ENCODE assay signal across 12 mouse cellular contexts in genomic region chr10:67742824-67743223, GRCm38 (mm10).
DNase-seq lines count a peak whose midpoint lies in the region; ATAC-seq lines count a peak whose summit lies in the region.
"Had no signal": no experiment of that assay in that cellular context is flagged by ENCODE, and none has a peak within 500 bp of the region (broad histone marks: within the 10 kb centered on the region; RNA-seq: fewer than 3 reads in every experiment).

No protein-coding gene starts in this region.

- peak overlapping the region; percentile 17; the same call in 1 of the 2 replicates for H3K27ac ChIP-seq in embryonic facial prominence, embryonic 15.5 days (replicated peaks)
- no peak overlapping the region for H3K27ac ChIP-seq in embryonic facial prominence, embryonic 10.5 days (replicated peaks)
- H3K27ac ChIP-seq in heart, embryonic 16.5 days (ENCODE audit: low read length) = peak overlapping the region; percentile 63
- H3K27ac ChIP-seq in liver, embryonic 13.5 days = peak overlapping the region; percentile 18; the same call in 1 of the 2 replicates
- no peak overlapping the region for H3K27ac ChIP-seq in liver, embryonic 11.5 days (ENCODE audit: low read depth, low read length)
- H3K27ac ChIP-seq: hindbrain, embryonic 13.5 days; intestine, embryonic 15.5 days had no signal

- peaks cover 3% of the 10 kb centered on the region; the same call in 1 of the 2 replicates for H3K4me1 ChIP-seq in embryonic facial prominence, embryonic 15.5 days
- H3K4me1 ChIP-seq in embryonic facial prominence, embryonic 10.5 days = peaks cover 25% of the 10 kb centered on the region
- H3K4me1 ChIP-seq in heart, embryonic 16.5 days (ENCODE audit: control insufficient read depth, insufficient read depth, low read length) = no peaks in the 10 kb centered on the region
- no peaks in the 10 kb centered on the region for H3K4me1 ChIP-seq in liver, embryonic 13.5 days (replicated peaks)
- no peaks in the 10 kb centered on the region for H3K4me1 ChIP-seq in liver, embryonic 11.5 days (replicated peaks; ENCODE audit: control insufficient read depth, insufficient read depth, low read length)
- H3K4me1 ChIP-seq: hindbrain, embryonic 13.5 days; intestine, embryonic 15.5 days had no signal

- H3K4me3 ChIP-seq in embryonic facial prominence, embryonic 15.5 days (replicated peaks) = no peak overlapping the region
- no peak overlapping the region for H3K4me3 ChIP-seq in embryonic facial prominence, embryonic 10.5 days
- no peak overlapping the region for H3K4me3 ChIP-seq in heart, embryonic 16.5 days (ENCODE audit: low read length)
- H3K4me3 ChIP-seq in liver, embryonic 13.5 days (replicated peaks) = no peak overlapping the region
- no peak overlapping the region for H3K4me3 ChIP-seq in liver, embryonic 11.5 days (ENCODE audit: low read depth, low read length)
- H3K4me3 ChIP-seq: hindbrain, embryonic 13.5 days; intestine, embryonic 15.5 days had no signal

- H3K27me3 ChIP-seq in embryonic facial prominence, embryonic 15.5 days = no peaks in the 10 kb centered on the region
- no peaks in the 10 kb centered on the region for H3K27me3 ChIP-seq in embryonic facial prominence, embryonic 10.5 days (replicated peaks; ENCODE audit: low read depth, poor library complexity, severe bottlenecking)
- H3K27me3 ChIP-seq in heart, embryonic 16.5 days (ENCODE audit: control insufficient read depth, insufficient read depth, low read length) = no peaks in the 10 kb centered on the region
- no peaks in the 10 kb centered on the region for H3K27me3 ChIP-seq in liver, embryonic 13.5 days
- H3K27me3 ChIP-seq in liver, embryonic 11.5 days (replicated peaks; ENCODE audit: control insufficient read depth, insufficient read depth, low read length) = no peaks in the 10 kb centered on the region
- H3K27me3 ChIP-seq: hindbrain, embryonic 13.5 days; intestine, embryonic 15.5 days had no signal

- H3K36me3 ChIP-seq in embryonic facial prominence, embryonic 15.5 days = no peaks in the 10 kb centered on the region
- no peaks in the 10 kb centered on the region for H3K36me3 ChIP-seq in embryonic facial prominence, embryonic 10.5 days (replicated peaks)
- H3K36me3 ChIP-seq in heart, embryonic 16.5 days (ENCODE audit: control insufficient read depth, insufficient read depth) = no peaks in the 10 kb centered on the region
- H3K36me3 ChIP-seq in liver, embryonic 13.5 days = no peaks in the 10 kb centered on the region
- no peaks in the 10 kb centered on the region for H3K36me3 ChIP-seq in liver, embryonic 11.5 days (ENCODE audit: control insufficient read depth, insufficient read depth, low read length)
- H3K36me3 ChIP-seq: hindbrain, embryonic 13.5 days; intestine, embryonic 15.5 days had no signal

- 80% methylated on average over 8 of the region's 8 CpGs for whole genome bisulfite sequencing in embryonic facial prominence, embryonic 15.5 days
- WGBS in embryonic facial prominence, embryonic 10.5 days = 87% methylated on average over 8 of the region's 8 CpGs
- 70% methylated on average over 8 of the region's 8 CpGs for WGBS in heart, embryonic 16.5 days
- WGBS in liver, embryonic 13.5 days (ENCODE audit: insufficient replicate concordance) = 44% methylated on average over 8 of the region's 8 CpGs
- WGBS in liver, embryonic 11.5 days = 67% methylated on average over 8 of the region's 8 CpGs

- H3K9me3 ChIP-seq in embryonic facial prominence, embryonic 15.5 days (replicated peaks) = no peaks in the 10 kb centered on the region
- H3K9me3 ChIP-seq in embryonic facial prominence, embryonic 10.5 days = no peaks in the 10 kb centered on the region
- H3K9me3 ChIP-seq in heart, embryonic 16.5 days (replicated peaks; ENCODE audit: control insufficient read depth, low read length) = no peaks in the 10 kb centered on the region
- H3K9me3 ChIP-seq in liver, embryonic 13.5 days (replicated peaks) = no peaks in the 10 kb centered on the region
- H3K9me3 ChIP-seq in liver, embryonic 11.5 days (ENCODE audit: control insufficient read depth, low read length) = no peaks in the 10 kb centered on the region
- H3K9me3 ChIP-seq: hindbrain, embryonic 13.5 days; intestine, embryonic 15.5 days had no signal

- H3K9ac ChIP-seq in embryonic facial prominence, embryonic 15.5 days = no peak overlapping the region
- no peak overlapping the region for H3K9ac ChIP-seq in heart, embryonic 16.5 days (ENCODE audit: low read length)
- H3K9ac ChIP-seq in liver, embryonic 13.5 days = no peak overlapping the region
- no peak overlapping the region for H3K9ac ChIP-seq in liver, embryonic 11.5 days (ENCODE audit: low read depth, low read length)
- H3K9ac ChIP-seq: hindbrain, embryonic 13.5 days; intestine, embryonic 15.5 days had no signal

- DNase-seq in embryonic facial prominence, embryonic 10.5 days (ENCODE audit: low spot score) = no peak
- no peak for DNase-seq in heart, adult 8-10 months (ENCODE audit: low spot score)
- no peak for DNase-seq in liver, embryonic 13.5 days
- no peak for DNase-seq in liver, embryonic 11.5 days (ENCODE audit: low spot score)
- DNase-seq in left cerebral cortex, adult 11 months (ENCODE audit: low spot score) = no peak
- DNase-seq: cerebellum, adult 9-11 months; lung, adult 18-20 months had no signal

- no peak for ATAC-seq in embryonic facial prominence, embryonic 15.5 days (ENCODE audit: insufficient number of reproducible peaks, low FRiP score, low TSS enrichment, low read depth)
- ATAC-seq in heart, embryonic 16.5 days (replicated peaks; ENCODE audit: extremely low read depth, insufficient read depth, low FRiP score) = no peak
- no peak for ATAC-seq in liver, embryonic 13.5 days (ENCODE audit: low read depth)
- ATAC-seq in liver, embryonic 11.5 days (replicated peaks; ENCODE audit: low FRiP score) = no peak
- ATAC-seq in hematopoietic stem cell, adult 5-6 weeks (replicated peaks in 1 of 2; ENCODE audit: insufficient read depth in 1 of 2, low FRiP score in 2 of 2, low TSS enrichment in 1 of 2, low read depth in 1 of 2, poor library complexity in 2 of 2, severe bottlenecking in 2 of 2) = peak; percentile 57 to 68
- ATAC-seq: intestine, embryonic 15.5 days had no signal

- H3K4me2 ChIP-seq in embryonic facial prominence, embryonic 15.5 days (replicated peaks) = no peak overlapping the region
- no peak overlapping the region for H3K4me2 ChIP-seq in heart, embryonic 16.5 days (ENCODE audit: low read depth, low read length)
- no peak overlapping the region for H3K4me2 ChIP-seq in liver, embryonic 13.5 days
- H3K4me2 ChIP-seq in liver, embryonic 11.5 days = no peak overlapping the region
- H3K4me2 ChIP-seq: hindbrain, embryonic 13.5 days; intestine, embryonic 15.5 days had no signal

Comparison
In these comparisons a context has a peak if more than half of its experiments do, and no peak if none do; other contexts are left out.
1. H3K27ac ChIP-seq: peak in embryonic facial prominence, embryonic 15.5 days (single experiment), heart, embryonic 16.5 days (single experiment) and liver, embryonic 13.5 days (single experiment); none in embryonic facial prominence, embryonic 10.5 days (single experiment) and liver, embryonic 11.5 days (single experiment).
2. ATAC-seq: peak in hematopoietic stem cell, adult 5-6 weeks (2 of 2); none in embryonic facial prominence, embryonic 15.5 days (single experiment), heart, embryonic 16.5 days (single experiment), liver, embryonic 13.5 days (single experiment) and liver, embryonic 11.5 days (single experiment).